Mouse (Mus musculus) midbrain, embryonic 15.5 days (tissue): ENCODE data around the gene Atp8a2. TPM values are rescaled to one million over a fixed set of nuclear protein-coding genes. Genes with fewer than 3 reads are reported as not detected.

Experiments
- ATAC-seq: fragments of 200-750 bp; cut with Nextera tagmentation; replicated peaks from 2 replicates; pipeline ENCODE4 v1.8.0; 2017; ENCODE audit warnings: moderate TSS enrichment
- H3K27ac ChIP-seq: fragments of 300-500 bp; sonication (generic); 2 replicates; pipeline ENCODE4 v1.5.1; 2015; ENCODE audit warnings: mild to moderate bottlenecking, inconsistent platforms
- H3K27me3 ChIP-seq: fragments of 300-500 bp; sonication (generic); replicated peaks from 2 replicates; pipeline ENCODE4 v1.6.1; 2015; ENCODE audit warnings: inconsistent platforms
- H3K36me3 ChIP-seq: fragments of 300-500 bp; sonication (generic); replicated peaks from 2 replicates; pipeline ENCODE4 v1.6.1; 2015; ENCODE audit warnings: inconsistent platforms
- H3K4me1 ChIP-seq: fragments of 300-500 bp; sonication (generic); 2 replicates; pipeline ENCODE4 v1.6.1; 2015; ENCODE audit warnings: inconsistent platforms
- H3K4me2 ChIP-seq: fragments of 300-500 bp; sonication (generic); 2 replicates; pipeline ENCODE4 v1.6.1; 2015; ENCODE audit warnings: inconsistent platforms, mild to moderate bottlenecking, moderate library complexity
- H3K4me3 ChIP-seq: fragments of 300-500 bp; sonication (generic); 2 replicates; pipeline ENCODE4 v1.5.1; 2015; ENCODE audit warnings: mild to moderate bottlenecking, inconsistent platforms
- H3K9ac ChIP-seq: fragments of 300-500 bp; sonication (generic); 2 replicates; pipeline ENCODE4 v1.6.1; 2015; ENCODE audit warnings: mild to moderate bottlenecking, inconsistent platforms
- H3K9me3 ChIP-seq: fragments of 300-500 bp; sonication (generic); 2 replicates; pipeline ENCODE4 v1.6.1; 2016; ENCODE audit warnings: inconsistent platforms
- WGBS: fragments of 180-500 bp; shearing (Covaris S2); methylation state at CpG from one replicate; pipeline ENCODE4 v1.1.7; 2015; ENCODE audit warnings: mixed read lengths; 5-methylcytosine and 5-hydroxymethylcytosine counted together
- polyA plus RNA-seq: library from polyadenylated mRNA; unstranded; fragments of >200 nt; fragmentation: Nextera tagmentation; extraction: Ambion mirVana; gene quantifications from 2 replicates; pipeline ENCODE4 v1.2.1, GENCODE M21; 2015

Atp8a2 gene
- polyA plus RNA-seq, 1 experiment from 2014 or later, result 49.6 TPM

GRCm38 (mm10) chr14:59888046-59888445, 308.9 kb downstream of the Atp8a2 start:
- peaks cover 9% of the 10 kb centered on the region; the same call in 1 of the 2 replicates for H3K4me1 ChIP-seq
- H3K9me3 ChIP-seq, result no peaks in the 10 kb centered on the region
- H3K27me3 ChIP-seq, result no peaks in the 10 kb centered on the region
- WGBS, result 89% methylated on average over 6 of the region's 6 CpGs
- no peak for ATAC-seq
- no peak overlapping the region for H3K9ac ChIP-seq
- no peak overlapping the region for H3K4me3 ChIP-seq
- no peak overlapping the region for H3K4me2 ChIP-seq
- H3K36me3 ChIP-seq, result no peaks in the 10 kb centered on the region
- H3K27ac ChIP-seq, result no peak overlapping the region

- 44% methylated on average over 15 of the region's 15 CpGs for WGBS
- Histone ChIP-seq H3K4me3 (no peak overlapping the region), H3K9me3 (no peaks in the 10 kb centered on the region), H3K36me3 (no peaks in the 10 kb centered on the region), H3K27ac (no peak overlapping the region), H3K4me2 (no peak overlapping the region), H3K9ac (no peak overlapping the region), H3K27me3 (no peaks in the 10 kb centered on the region), H3K4me1 (peaks cover 9% of the 10 kb centered on the region; the same call in 1 of the 2 replicates)
- 0 out of 2 replicates have a peak, but pooled peaks have one; percentile 54 for ATAC-seq
Measured at GRCm38 (mm10) chr14:59887061-59887861, 309.7 kb downstream of the Atp8a2 start.

GRCm38 (mm10) chr14:59883517-59884069, 313.4 kb downstream of the Atp8a2 start:
- Histone ChIP-seq H3K9ac (no peak overlapping the region), H3K27ac (no peak overlapping the region), H3K36me3 (no peaks in the 10 kb centered on the region), H3K4me3 (no peak overlapping the region), H3K9me3 (no peaks in the 10 kb centered on the region), H3K27me3 (no peaks in the 10 kb centered on the region), H3K4me2 (no peak overlapping the region), H3K4me1 (peaks cover 9% of the 10 kb centered on the region; the same call in 1 of the 2 replicates)
- WGBS, result 84% methylated on average over 10 of the region's 10 CpGs
- no peak for ATAC-seq

- Histone ChIP-seq H3K27ac (no peak overlapping the region), H3K27me3 (no peaks in the 10 kb centered on the region), H3K4me3 (no peak overlapping the region), H3K4me2 (no peak overlapping the region), H3K9ac (no peak overlapping the region), H3K36me3 (no peaks in the 10 kb centered on the region), H3K4me1 (no peaks in the 10 kb centered on the region), H3K9me3 (no peaks in the 10 kb centered on the region)
- no peak for ATAC-seq
- 85% methylated on average over 3 of the region's 3 CpGs for WGBS
Measured at GRCm38 (mm10) chr14:59880829-59881228, 316.1 kb downstream of the Atp8a2 start.

GRCm38 (mm10) chr14:59878248-59878647, 318.7 kb downstream of the Atp8a2 start:
- Histone ChIP-seq H3K4me3 (no peak overlapping the region), H3K36me3 (no peaks in the 10 kb centered on the region), H3K27ac (no peak overlapping the region), H3K4me1 (no peaks in the 10 kb centered on the region), H3K9me3 (no peaks in the 10 kb centered on the region), H3K4me2 (no peak overlapping the region), H3K9ac (no peak overlapping the region), H3K27me3 (no peaks in the 10 kb centered on the region)
- 86% methylated on average over 3 of the region's 3 CpGs for WGBS
- no peak for ATAC-seq

GRCm38 (mm10) chr14:59876525-59876924, 320.5 kb downstream of the Atp8a2 start:
- 92% methylated on average over 2 of the region's 2 CpGs for WGBS
- no peak overlapping the region for H3K9ac ChIP-seq
- no peaks in the 10 kb centered on the region for H3K9me3 ChIP-seq
- no peak for ATAC-seq
- H3K36me3 ChIP-seq, result no peaks in the 10 kb centered on the region
- no peak overlapping the region for H3K4me3 ChIP-seq
- no peak overlapping the region for H3K27ac ChIP-seq
- no peak overlapping the region for H3K4me2 ChIP-seq
- no peaks in the 10 kb centered on the region for H3K4me1 ChIP-seq
- H3K27me3 ChIP-seq, result no peaks in the 10 kb centered on the region

GRCm38 (mm10) chr14:59868369-59868768, 328.6 kb downstream of the Atp8a2 start:
- WGBS, result 62% methylated on average over 7 of the region's 7 CpGs
- Histone ChIP-seq H3K4me2 (no peak overlapping the region), H3K27me3 (no peaks in the 10 kb centered on the region), H3K9me3 (no peaks in the 10 kb centered on the region), H3K27ac (peak overlapping the region; percentile 16), H3K9ac (no peak overlapping the region), H3K4me3 (no peak overlapping the region), H3K36me3 (no peaks in the 10 kb centered on the region), H3K4me1 (peaks cover 11% of the 10 kb centered on the region; the same call in 1 of the 2 replicates)
- ATAC-seq, result peak; percentile 53; the same call in 1 of the 2 replicates

- Histone ChIP-seq H3K4me2 (no peak overlapping the region), H3K27me3 (no peaks in the 10 kb centered on the region), H3K27ac (peak overlapping the region; percentile 16), H3K36me3 (no peaks in the 10 kb centered on the region), H3K9me3 (no peaks in the 10 kb centered on the region), H3K4me3 (no peak overlapping the region), H3K4me1 (peaks cover 11% of the 10 kb centered on the region; the same call in 1 of the 2 replicates), H3K9ac (no peak overlapping the region)
- 50% methylated on average over 7 of the region's 7 CpGs for WGBS
- peak; percentile 78 for ATAC-seq
Measured at GRCm38 (mm10) chr14:59867749-59868148, 329.2 kb downstream of the Atp8a2 start.

GRCm38 (mm10) chr14:59866001-59866400, 331.0 kb downstream of the Atp8a2 start:
- H3K9ac ChIP-seq, result no peak overlapping the region
- no peak overlapping the region for H3K4me2 ChIP-seq
- H3K27ac ChIP-seq, result no peak overlapping the region
- no peak for ATAC-seq
- no peaks in the 10 kb centered on the region for H3K36me3 ChIP-seq
- H3K4me3 ChIP-seq, result no peak overlapping the region
- no peaks in the 10 kb centered on the region for H3K9me3 ChIP-seq
- H3K27me3 ChIP-seq, result no peaks in the 10 kb centered on the region
- H3K4me1 ChIP-seq, result peaks cover 11% of the 10 kb centered on the region; the same call in 1 of the 2 replicates
- 85% methylated on average over 5 of the region's 5 CpGs for WGBS

GRCm38 (mm10) chr14:59862351-59862750, 334.6 kb downstream of the Atp8a2 start:
- no peak overlapping the region for H3K9ac ChIP-seq
- H3K9me3 ChIP-seq, result no peaks in the 10 kb centered on the region
- ATAC-seq, result peak; percentile 72
- H3K4me1 ChIP-seq, result no peaks in the 10 kb centered on the region
- no peaks in the 10 kb centered on the region for H3K36me3 ChIP-seq
- 39% methylated on average over 4 of the region's 4 CpGs for WGBS
- H3K27ac ChIP-seq, result no peak overlapping the region
- H3K4me3 ChIP-seq, result no peak overlapping the region
- H3K27me3 ChIP-seq, result no peaks in the 10 kb centered on the region
- no peak overlapping the region for H3K4me2 ChIP-seq

GRCm38 (mm10) chr14:59859830-59860229, 337.1 kb downstream of the Atp8a2 start:
- WGBS, result 92% methylated on average over 11 of the region's 11 CpGs
- no peaks in the 10 kb centered on the region for H3K36me3 ChIP-seq
- no peak overlapping the region for H3K4me3 ChIP-seq
- H3K9me3 ChIP-seq, result no peaks in the 10 kb centered on the region
- no peaks in the 10 kb centered on the region for H3K4me1 ChIP-seq
- H3K9ac ChIP-seq, result no peak overlapping the region
- ATAC-seq, result no peak
- H3K27me3 ChIP-seq, result no peaks in the 10 kb centered on the region
- H3K27ac ChIP-seq, result no peak overlapping the region
- no peak overlapping the region for H3K4me2 ChIP-seq

GRCm38 (mm10) chr14:59858501-59859225, 338.3 kb downstream of the Atp8a2 start:
- no peak overlapping the region for H3K27ac ChIP-seq
- H3K4me1 ChIP-seq, result no peaks in the 10 kb centered on the region
- WGBS, result 85% methylated on average over 6 of the region's 6 CpGs
- no peaks in the 10 kb centered on the region for H3K9me3 ChIP-seq
- no peak overlapping the region for H3K4me3 ChIP-seq
- no peak for ATAC-seq
- no peaks in the 10 kb centered on the region for H3K36me3 ChIP-seq
- H3K27me3 ChIP-seq, result no peaks in the 10 kb centered on the region
- no peak overlapping the region for H3K4me2 ChIP-seq
- no peak overlapping the region for H3K9ac ChIP-seq
